Mouse (Mus musculus): ENCODE data around the gene Notch3. TPM values are rescaled to one million over a fixed set of nuclear protein-coding genes. Genes with fewer than 3 reads are reported as not detected.

Gene Notch3
- polyA plus RNA-seq, 1 experiment, result not detected

DNA sequence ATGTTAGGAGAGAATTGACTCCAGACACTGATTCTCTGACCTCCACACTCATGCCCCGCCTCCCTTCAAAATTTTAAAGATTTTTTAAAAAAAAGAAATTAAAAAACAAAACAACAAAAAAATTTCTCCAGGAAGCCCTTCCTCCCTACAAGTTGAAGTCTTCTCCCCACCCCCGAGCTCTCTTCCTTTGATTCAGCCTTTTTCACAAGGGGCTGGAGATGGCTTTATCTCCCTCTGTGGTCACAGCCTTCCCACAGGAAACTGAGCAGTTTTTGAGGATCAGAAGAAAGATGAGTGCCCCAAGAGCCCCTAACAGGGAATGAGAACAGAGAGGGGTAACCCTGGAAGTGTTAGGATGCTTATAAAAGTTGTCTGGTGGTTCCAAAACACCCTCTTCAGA is 5.8 kb upstream of the Notch3 start:
- TF ChIP-seq TAL1 (IDR thresholded peaks at IDR 0.05; ENCODE audit: low read length), result no peak
- no peak for TF ChIP-seq GATA1 (IDR thresholded peaks at IDR 0.05; ENCODE audit: low read length)
- Histone ChIP-seq H3K27me3 (ENCODE audit: control insufficient read depth) (peaks cover 14% of the 10 kb centered on the region), H3K36me3 (ENCODE audit: control insufficient read depth) (no peaks in the 10 kb centered on the region), H3K4me1 (ENCODE audit: control insufficient read depth) (peaks cover 18% of the 10 kb centered on the region), H3K4me3 (replicated peaks) (no peak overlapping the region), H3K9me3 (ENCODE audit: control insufficient read depth, low read length) (no peaks in the 10 kb centered on the region)

DNA sequence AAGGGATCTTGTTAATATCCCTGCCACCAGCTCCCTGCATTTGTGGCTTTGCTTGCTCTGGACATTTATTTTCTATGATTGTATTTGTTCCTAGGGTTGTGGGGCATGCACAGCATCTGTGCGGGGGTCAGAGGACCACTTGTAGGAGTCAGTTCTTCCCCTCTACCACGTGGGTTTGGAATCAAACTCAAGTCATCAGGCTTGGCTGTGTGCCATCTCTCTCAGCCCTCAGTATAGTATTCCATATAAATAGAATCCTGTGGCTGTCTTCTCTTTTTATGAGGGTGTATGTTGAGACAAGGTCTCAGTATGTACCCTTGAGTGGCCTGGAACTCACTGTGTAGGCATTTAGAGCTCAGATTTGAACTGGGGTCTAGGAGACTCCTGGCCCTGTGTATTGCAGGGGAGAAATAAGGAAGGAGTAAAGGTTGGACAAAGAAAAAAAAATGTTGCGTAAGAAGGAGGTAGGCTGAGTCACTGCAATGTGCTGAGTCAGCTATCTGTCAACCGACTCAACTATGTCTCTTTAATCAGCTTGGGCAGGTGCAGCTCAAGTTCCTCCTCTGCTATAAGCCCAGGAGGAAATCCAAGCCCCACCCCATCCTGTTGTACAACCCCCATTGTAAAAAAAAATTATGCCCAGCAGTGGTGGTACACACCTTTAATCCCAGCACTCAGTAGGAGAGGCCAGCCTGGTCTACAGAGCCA is 3.0 kb upstream of the Notch3 start:
- Histone ChIP-seq H3K4me3 (replicated peaks) (no peak overlapping the region), H3K36me3 (ENCODE audit: control insufficient read depth) (no peaks in the 10 kb centered on the region), H3K27me3 (ENCODE audit: control insufficient read depth) (peaks cover 42% of the 10 kb centered on the region), H3K4me1 (ENCODE audit: control insufficient read depth) (peaks cover 33% of the 10 kb centered on the region), H3K9me3 (ENCODE audit: control insufficient read depth, low read length) (peaks cover 2% of the 10 kb centered on the region; the same call in 1 of the 2 replicates)
- TF ChIP-seq GATA1 (IDR thresholded peaks at IDR 0.05; ENCODE audit: low read length) (no peak), TAL1 (IDR thresholded peaks at IDR 0.05; ENCODE audit: low read length) (no peak)

- no peaks in the 10 kb centered on the region for H3K36me3 ChIP-seq (ENCODE audit: control insufficient read depth)
- H3K27me3 ChIP-seq (ENCODE audit: control insufficient read depth), result peaks cover 75% of the 10 kb centered on the region
- H3K9me3 ChIP-seq (ENCODE audit: control insufficient read depth, low read length), result peaks cover 6% of the 10 kb centered on the region; the same call in 1 of the 2 replicates
- peak overlapping the region; percentile 15 for H3K4me3 ChIP-seq (replicated peaks)
- no peak for TF ChIP-seq GATA1 (IDR thresholded peaks at IDR 0.05; ENCODE audit: low read length)
- no peak for TF ChIP-seq TAL1 (IDR thresholded peaks at IDR 0.05; ENCODE audit: low read length)
- peaks cover 38% of the 10 kb centered on the region for H3K4me1 ChIP-seq (ENCODE audit: control insufficient read depth)
Observed at GRCm38 (mm10) chr17:32165803-32166595, 653 bp downstream of the Notch3 start.

- TF ChIP-seq GATA1 (IDR thresholded peaks at IDR 0.05; ENCODE audit: low read length) (no peak), TAL1 (IDR thresholded peaks at IDR 0.05; ENCODE audit: low read length) (no peak)
- Histone ChIP-seq H3K4me1 (ENCODE audit: control insufficient read depth) (peaks cover 36% of the 10 kb centered on the region), H3K27me3 (ENCODE audit: control insufficient read depth) (peaks cover 82% of the 10 kb centered on the region), H3K9me3 (ENCODE audit: control insufficient read depth, low read length) (peaks cover 6% of the 10 kb centered on the region; the same call in 1 of the 2 replicates), H3K36me3 (ENCODE audit: control insufficient read depth) (no peaks in the 10 kb centered on the region), H3K4me3 (replicated peaks) (no peak overlapping the region)
Observed at GRCm38 (mm10) chr17:32165266-32165802, 1.3 kb downstream of the Notch3 start.

GRCm38 (mm10) chr17:32164780-32165179 is 1.9 kb downstream of the Notch3 start:
- Histone ChIP-seq H3K36me3 (ENCODE audit: control insufficient read depth) (no peaks in the 10 kb centered on the region), H3K9me3 (ENCODE audit: control insufficient read depth, low read length) (peaks cover 6% of the 10 kb centered on the region; the same call in 1 of the 2 replicates), H3K4me3 (replicated peaks) (no peak overlapping the region), H3K27me3 (ENCODE audit: control insufficient read depth) (peaks cover 87% of the 10 kb centered on the region), H3K4me1 (ENCODE audit: control insufficient read depth) (peaks cover 30% of the 10 kb centered on the region)
- TF ChIP-seq TAL1 (IDR thresholded peaks at IDR 0.05; ENCODE audit: low read length) (no peak), GATA1 (IDR thresholded peaks at IDR 0.05; ENCODE audit: low read length) (no peak)

- Histone ChIP-seq H3K4me3 (replicated peaks) (no peak overlapping the region), H3K4me1 (ENCODE audit: control insufficient read depth) (peaks cover 24% of the 10 kb centered on the region), H3K36me3 (ENCODE audit: control insufficient read depth) (no peaks in the 10 kb centered on the region), H3K27me3 (ENCODE audit: control insufficient read depth) (peaks cover 90% of the 10 kb centered on the region), H3K9me3 (ENCODE audit: control insufficient read depth, low read length) (peaks cover 6% of the 10 kb centered on the region; the same call in 1 of the 2 replicates)
- TF ChIP-seq TAL1 (IDR thresholded peaks at IDR 0.05; ENCODE audit: low read length), result no peak
- no peak for TF ChIP-seq GATA1 (IDR thresholded peaks at IDR 0.05; ENCODE audit: low read length)
Observed at GRCm38 (mm10) chr17:32163910-32164650, 2.6 kb downstream of the Notch3 start.

DNA sequence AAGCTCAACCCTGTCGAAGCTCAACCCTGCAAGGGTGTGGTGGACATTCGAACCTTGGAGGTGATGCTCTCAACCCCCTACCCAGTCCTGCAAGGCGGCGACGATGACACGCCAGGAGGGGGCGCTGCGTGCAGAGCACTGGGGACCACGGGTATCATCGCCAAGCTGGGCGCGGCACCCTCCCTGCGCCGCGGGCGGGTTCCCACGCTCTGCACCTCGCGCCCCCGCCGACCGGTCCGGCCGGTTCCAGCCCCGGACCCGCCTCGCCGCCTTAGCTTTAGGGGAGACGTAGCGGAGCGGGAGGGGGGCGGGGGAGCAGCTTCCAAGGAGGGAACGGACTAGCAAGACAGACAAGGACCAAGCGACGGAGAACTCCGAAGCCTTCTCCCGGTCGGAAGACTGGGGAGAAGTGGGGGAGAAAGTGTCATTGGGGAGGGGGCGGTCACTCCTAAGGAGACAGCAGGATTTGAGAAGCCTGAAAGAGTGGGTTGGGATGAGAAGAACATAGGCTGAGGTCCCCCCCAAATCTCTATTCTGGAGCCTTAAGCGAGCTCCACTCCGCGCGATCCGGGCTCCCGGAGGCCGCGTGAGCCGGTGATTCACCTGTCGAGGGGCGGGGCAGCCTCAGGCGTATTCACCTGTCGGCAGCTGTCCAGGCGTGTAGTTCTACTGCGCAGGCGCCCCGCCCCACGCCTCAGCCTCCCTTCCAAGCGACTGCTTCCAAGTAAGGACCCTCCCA is 4.4 kb downstream of the Notch3 start:
- TF ChIP-seq GATA1 (IDR thresholded peaks at IDR 0.05; ENCODE audit: low read length) (no peak), TAL1 (IDR thresholded peaks at IDR 0.05; ENCODE audit: low read length) (no peak)
- Histone ChIP-seq H3K4me3 (replicated peaks) (no peak overlapping the region), H3K36me3 (ENCODE audit: control insufficient read depth) (no peaks in the 10 kb centered on the region), H3K4me1 (ENCODE audit: control insufficient read depth) (peaks cover 20% of the 10 kb centered on the region), H3K9me3 (ENCODE audit: control insufficient read depth, low read length) (peaks cover 6% of the 10 kb centered on the region; the same call in 1 of the 2 replicates), H3K27me3 (ENCODE audit: control insufficient read depth) (peaks cover 81% of the 10 kb centered on the region)

DNA sequence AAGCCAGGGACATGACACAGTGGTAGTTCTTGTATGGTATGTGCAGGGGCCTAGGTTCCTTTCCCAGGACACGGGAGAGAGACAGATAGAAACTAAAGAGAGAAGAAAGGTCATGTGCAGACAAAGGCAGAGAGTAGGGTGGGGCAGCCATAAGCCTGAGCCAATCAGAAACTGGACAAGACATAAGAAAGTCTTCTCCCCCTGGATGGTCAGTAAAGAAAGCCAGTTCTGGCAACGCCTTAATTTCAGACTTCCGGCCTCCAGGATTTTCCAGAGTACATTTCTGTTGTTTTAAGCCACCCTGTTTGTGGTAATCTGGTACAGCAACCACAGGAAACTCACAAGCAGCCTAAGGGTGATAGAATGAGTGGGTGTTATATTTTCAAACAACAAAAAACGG is 5.8 kb downstream of the Notch3 start:
- Histone ChIP-seq H3K4me1 (ENCODE audit: control insufficient read depth) (peaks cover 10% of the 10 kb centered on the region), H3K4me3 (replicated peaks) (no peak overlapping the region), H3K27me3 (ENCODE audit: control insufficient read depth) (peaks cover 67% of the 10 kb centered on the region), H3K36me3 (ENCODE audit: control insufficient read depth) (no peaks in the 10 kb centered on the region), H3K9me3 (ENCODE audit: control insufficient read depth, low read length) (peaks cover 4% of the 10 kb centered on the region; the same call in 1 of the 2 replicates)
- TF ChIP-seq GATA1 (IDR thresholded peaks at IDR 0.05; ENCODE audit: low read length) (no peak), TAL1 (IDR thresholded peaks at IDR 0.05; ENCODE audit: low read length) (no peak)
